Mouse (Mus musculus) Patski (cell line): ENCODE measurements at regions not wholly inside any gene's neighbourhood (a gene's known extent, or its start where the extent isn't known, plus 50 kb on each side); places are given as distances from the start of the nearest gene placed in this dataset.

ENCODE experiments used
- ATAC-seq: fragments of 100-300 bp; one replicate; pipeline ENCODE4 v1.8.0; 2021
- CTCF ChIA-PET: fragments of 350-600 bp; sonication (Branson Sonifier 250); formaldehyde crosslinking; loops from one replicate; lab custom pipeline; 2022; ENCODE audit warnings: inconsistent platforms; lab: Charles Lee
- POLR2A ChIA-PET: fragments of 350-600 bp; sonication (Branson Sonifier 250); formaldehyde crosslinking; loops from one replicate; lab custom pipeline; 2022; ENCODE audit warnings: antibody characterized with exemption, inconsistent platforms; lab: Charles Lee
- DNase-seq: peaks from one replicate; pipeline ENCODE4 v3.0.0-alpha.2; 2011; ENCODE audit warnings: low read depth, low spot score
- H3K27me3 ChIP-seq: fragments of 371-371 bp; one replicate; pipeline ENCODE4 v1.5.1; 2021
- CTCF ChIP-seq: fragments of 100-300 bp; IDR thresholded peaks from one replicate; pipeline ENCODE4 v1.5.1; 2021
- in situ Hi-C: fragments of 300-500 bp; cut with MboI; formaldehyde crosslinking; loops from 3 replicates; pipeline ENCODE4 v1.11.1; 2018; ENCODE audit warnings: low pct_unique_long_range_greater_than_20kb, mixed read lengths

- no peak for TF ChIP-seq CTCF
- no peak for ATAC-seq
- in situ Hi-C loops: no loop called here
Observed at GRCm38 (mm10) chr2:114885734-114886260, 231.0 kb upstream of the Dph6 start.

GRCm38 (mm10) chr2:114898812-114899211 is 244.0 kb upstream of the Dph6 start:
- POLR2A ChIA-PET: no interaction called here
- in situ Hi-C loops: no loop called here
- peaks cover 3% of the 10 kb centered on the region for H3K27me3 ChIP-seq
- ATAC-seq: no peak
- DNase-seq: no peak
- CTCF ChIA-PET: interaction anchor here (1.3 kb wide), 1 partner anchor 11 kb away, joined by 3 read pairs; no protein-coding TSS in a partner anchor
- no peak for TF ChIP-seq CTCF

More at GRCm38 (mm10) chr2:114885734-114886260, 231.0 kb upstream of the Dph6 start:
- POLR2A ChIA-PET: no interaction called here
- no peaks in the 10 kb centered on the region for H3K27me3 ChIP-seq
- CTCF ChIA-PET: no interaction called here
- no peak for DNase-seq

- POLR2A ChIA-PET: interaction anchor here (0.6 kb wide), 1 partner anchor 336 kb away, joined by 3 read pairs; no protein-coding TSS in a partner anchor
- DNase-seq: no peak
- no peak for ATAC-seq
- CTCF ChIA-PET: no interaction called here
- TF ChIP-seq CTCF: no peak
- H3K27me3 ChIP-seq: no peaks in the 10 kb centered on the region
- in situ Hi-C loops: no loop called here
Observed at GRCm38 (mm10) chr2:114911845-114912500, 257.2 kb upstream of the Dph6 start.

GRCm38 (mm10) chr2:114915025-114915690 is 260.4 kb upstream of the Dph6 start:
- DNase-seq: no peak
- CTCF ChIA-PET: no interaction called here
- in situ Hi-C loops: no loop called here
- no peak for ATAC-seq
- no peak for TF ChIP-seq CTCF
- H3K27me3 ChIP-seq: no peaks in the 10 kb centered on the region
- POLR2A ChIA-PET: no interaction called here

- DNase-seq (no peak), ATAC-seq (no peak)
- POLR2A ChIA-PET: no interaction called here
- in situ Hi-C loops: no loop called here
- no peak for TF ChIP-seq CTCF
- no peaks in the 10 kb centered on the region for H3K27me3 ChIP-seq
- CTCF ChIA-PET: interaction anchor here (1.0 to 1.6 kb wide), 3 partner anchors 12 to 16 kb away, joined by 3 read pairs; no protein-coding TSS in a partner anchor
Observed at GRCm38 (mm10) chr2:114918420-114919332, 263.9 kb upstream of the Dph6 start.

- no peaks in the 10 kb centered on the region for H3K27me3 ChIP-seq
- ATAC-seq (no peak), DNase-seq (no peak)
- POLR2A ChIA-PET: no interaction called here
- CTCF ChIA-PET: no interaction called here
- no peak for TF ChIP-seq CTCF
- in situ Hi-C loops: no loop called here
Observed at GRCm38 (mm10) chr2:114923911-114924310, 269.1 kb upstream of the Dph6 start.

- TF ChIP-seq CTCF: no peak
- ATAC-seq: no peak
- POLR2A ChIA-PET: no interaction called here
- DNase-seq: no peak
- H3K27me3 ChIP-seq: peaks cover 30% of the 10 kb centered on the region
- CTCF ChIA-PET: interaction anchor here (0.8 kb wide), 1 partner anchor 17 kb away, joined by 3 read pairs; no protein-coding TSS in a partner anchor
- in situ Hi-C loops: no loop called here
Observed at GRCm38 (mm10) chr2:114935436-114935835, 280.7 kb upstream of the Dph6 start.

GRCm38 (mm10) chr2:114938416-114939147 is 283.8 kb upstream of the Dph6 start:
- in situ Hi-C loops: no loop called here
- peaks cover 30% of the 10 kb centered on the region for H3K27me3 ChIP-seq
- POLR2A ChIA-PET: no interaction called here
- TF ChIP-seq CTCF: no peak
- DNase-seq (no peak), ATAC-seq (no peak)
- CTCF ChIA-PET: no interaction called here

GRCm38 (mm10) chr2:114966111-114966510 is 311.3 kb upstream of the Dph6 start:
- in situ Hi-C loops: no loop called here
- POLR2A ChIA-PET: no interaction called here

GRCm38 (mm10) chr2:114968651-114969050 is 313.9 kb upstream of the Dph6 start:
- ChIA-PET CTCF (interaction anchor here (1.6 kb wide), 1 partner anchor 27 kb away, joined by 5 read pairs; no protein-coding TSS in a partner anchor), POLR2A (no interaction called here)
- TF ChIP-seq CTCF: no peak
- in situ Hi-C loops: no loop called here
- DNase-seq (no peak), ATAC-seq (no peak)
- H3K27me3 ChIP-seq: peaks cover 14% of the 10 kb centered on the region

More at GRCm38 (mm10) chr2:114966111-114966510, 311.3 kb upstream of the Dph6 start:
- TF ChIP-seq CTCF: no peak
- no peak for ATAC-seq
- CTCF ChIA-PET: no interaction called here
- peaks cover 5% of the 10 kb centered on the region for H3K27me3 ChIP-seq
- DNase-seq: no peak
